In the genomic region with DNA sequence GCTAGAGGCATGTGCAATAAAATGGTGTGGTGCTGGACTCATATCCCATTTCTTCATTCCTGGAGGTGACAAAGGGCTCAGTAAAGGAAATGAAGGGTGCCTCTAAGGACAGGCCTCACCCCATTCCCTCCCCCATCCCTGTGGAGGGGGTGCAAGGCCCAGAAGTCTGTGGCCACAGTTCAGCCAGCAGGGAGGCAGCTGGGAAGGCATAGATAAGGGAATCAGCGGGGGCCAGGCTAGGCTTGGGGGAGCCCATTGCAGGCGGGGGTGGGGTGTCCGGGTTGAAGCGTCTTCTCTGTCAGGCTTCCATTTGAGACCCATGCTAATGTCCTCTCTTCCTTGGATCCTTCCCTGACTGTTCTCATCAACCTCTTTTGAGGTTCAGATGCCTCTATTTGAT, we compare ENCODE assay signal across 19 mouse cellular contexts. TPM values are rescaled to one million over a fixed set of nuclear protein-coding genes. Genes with fewer than 3 reads are reported as not detected.
DNase-seq lines count a peak whose midpoint lies in the region; ATAC-seq lines count a peak whose summit lies in the region.
"Had no signal": no experiment of that assay in that cellular context is flagged by ENCODE, and none has a peak within 500 bp of the region (broad histone marks: within the 10 kb centered on the region; RNA-seq: fewer than 3 reads in every experiment).

No protein-coding gene starts in this region.

- WGBS in heart, embryonic 13.5 days: 36% methylated on average over 4 of the region's 4 CpGs
- WGBS in liver, embryonic 12.5 days (ENCODE audit: insufficient replicate concordance): 18% methylated on average over 4 of the region's 4 CpGs

- no peak for DNase-seq in heart, adult 18-20 months
- DNase-seq in c-Kit-negative CD71-positive TER-119-positive erythroid progenitor cells, embryonic 14.5 days (ENCODE audit: low read depth, low spot score): peak; percentile 75
- DNase-seq in spleen, postnatal 10 days (ENCODE audit: low spot score in 2 of 2): peak; percentile 57 to 86
- no peak for DNase-seq in adrenal gland, postnatal 4 days (ENCODE audit: low spot score in 2 of 2)
- no peak for DNase-seq in left cerebral cortex, postnatal 4 days
- DNase-seq: adrenal gland, postnatal 25 days; B cell, adult 2 months; cerebellum, adult 11-12 months; heart, adult 11 months; retina, postnatal 1 day had no signal

- 0 out of 2 replicates have a peak, but pooled peaks have one; percentile 46 for ATAC-seq in heart, embryonic 13.5 days (ENCODE audit: extremely low read depth, insufficient number of reproducible peaks, low FRiP score, low TSS enrichment)
- peak; percentile 89 for ATAC-seq in liver, embryonic 12.5 days
- no peak; the same call in 1 of the 2 replicates for ATAC-seq in granulocyte monocyte progenitor cell, adult 5-6 weeks (replicated peaks; ENCODE audit: poor library complexity, severe bottlenecking)

- H3K27me3 ChIP-seq in heart, embryonic 13.5 days (replicated peaks): no peaks in the 10 kb centered on the region
- H3K27me3 ChIP-seq in liver, embryonic 12.5 days (replicated peaks): no peaks in the 10 kb centered on the region
- H3K27me3 ChIP-seq: limb, embryonic 13.5 days; neural tube, embryonic 13.5 days had no signal

- intact Hi-C loops in left cerebral cortex, postnatal 4 days (cut with DNase I): no loop called here

- no peak overlapping the region for H3K4me2 ChIP-seq in heart, embryonic 13.5 days
- peak overlapping the region; percentile 72 for H3K4me2 ChIP-seq in liver, embryonic 12.5 days
- H3K4me2 ChIP-seq: limb, embryonic 13.5 days; neural tube, embryonic 13.5 days had no signal

- H3K27ac ChIP-seq in heart, embryonic 13.5 days (replicated peaks): no peak overlapping the region
- peak overlapping the region; percentile 93 for H3K27ac ChIP-seq in liver, embryonic 12.5 days
- H3K27ac ChIP-seq: kidney, postnatal 0 days; limb, embryonic 13.5 days; macrophage; neural tube, embryonic 13.5 days had no signal

- no peak overlapping the region for H3K4me3 ChIP-seq in heart, embryonic 13.5 days
- peak overlapping the region; percentile 26 for H3K4me3 ChIP-seq in liver, embryonic 12.5 days
- H3K4me3 ChIP-seq: limb, embryonic 13.5 days; neural tube, embryonic 13.5 days had no signal

- no peaks in the 10 kb centered on the region for H3K9me3 ChIP-seq in heart, embryonic 13.5 days
- H3K9me3 ChIP-seq in liver, embryonic 12.5 days (replicated peaks): no peaks in the 10 kb centered on the region
- H3K9me3 ChIP-seq: limb, embryonic 13.5 days; neural tube, embryonic 13.5 days had no signal

- no peaks in the 10 kb centered on the region for H3K4me1 ChIP-seq in heart, embryonic 13.5 days
- peaks cover 52% of the 10 kb centered on the region for H3K4me1 ChIP-seq in liver, embryonic 12.5 days
- H3K4me1 ChIP-seq: limb, embryonic 13.5 days; neural tube, embryonic 13.5 days had no signal

- no peaks in the 10 kb centered on the region for H3K36me3 ChIP-seq in heart, embryonic 13.5 days
- no peaks in the 10 kb centered on the region for H3K36me3 ChIP-seq in liver, embryonic 12.5 days
- H3K36me3 ChIP-seq: limb, embryonic 13.5 days; neural tube, embryonic 13.5 days had no signal

- H3K9ac ChIP-seq in heart, embryonic 13.5 days: no peak overlapping the region
- H3K9ac ChIP-seq in liver, embryonic 12.5 days: peak overlapping the region; percentile 53
- H3K9ac ChIP-seq: limb, embryonic 13.5 days; neural tube, embryonic 13.5 days had no signal

RNA-seq across cellular contexts. Expression of a gene that starts 6.6 kb away (rescaled TPM):
- polyA plus RNA-seq in heart, embryonic 13.5 days (2015; fragmentation: Nextera tagmentation; extraction: Ambion mirVana): 2.8 and 5.9 TPM in 2 replicates
- total RNA-seq in heart, adult 18-20 months (2021): not detected
- polyA plus RNA-seq in liver, embryonic 12.5 days (2016; fragmentation: Nextera tagmentation; extraction: Ambion mirVana): 148 and 156 TPM in 2 replicates
- 1 to 10 TPM; 2.0 to 3.4 TPM for total RNA-seq in adrenal gland, postnatal 4 days (2021)
- not detected for total RNA-seq in left cerebral cortex, postnatal 4 days (2021)
- total RNA-seq in granulocyte monocyte progenitor cell, adult 5-6 weeks (2014; fragmentation: Nextera tagmentation): 2.2 and 4.5 TPM in 2 replicates
- 3.6 and 4.2 TPM in 2 replicates for total RNA-seq in granulocyte monocyte progenitor cell, adult 5-6 weeks (2017)
- total RNA-seq: adrenal gland, postnatal 25 days had no signal

RNA-seq across cellular contexts. Expression of a gene that starts 23.6 kb away (rescaled TPM):
- polyA plus RNA-seq in heart, embryonic 13.5 days (2015; fragmentation: Nextera tagmentation; extraction: Ambion mirVana): 22.8 and 24.9 TPM in 2 replicates
- total RNA-seq in heart, adult 18-20 months (2021): 10 to 100 TPM; 10.4 to 11.3 TPM
- polyA plus RNA-seq in liver, embryonic 12.5 days (2016; fragmentation: Nextera tagmentation; extraction: Ambion mirVana): 15.4 and 15.8 TPM in 2 replicates
- 10 to 100 TPM; 29.9 to 38.9 TPM for total RNA-seq in adrenal gland, postnatal 4 days (2021)
- total RNA-seq in left cerebral cortex, postnatal 4 days (2021): 10 to 100 TPM; 62.5 to 71.4 TPM
- 11.5 and 13.5 TPM in 2 replicates for total RNA-seq in granulocyte monocyte progenitor cell, adult 5-6 weeks (2014; fragmentation: Nextera tagmentation)
- 7.5 and 8.0 TPM in 2 replicates for total RNA-seq in granulocyte monocyte progenitor cell, adult 5-6 weeks (2017)

RNA-seq across cellular contexts. Expression of a gene that starts 42.9 kb away (rescaled TPM):
- polyA plus RNA-seq in heart, embryonic 13.5 days (2015; fragmentation: Nextera tagmentation; extraction: Ambion mirVana): not detected in 2 replicates
- not detected for total RNA-seq in heart, adult 18-20 months (2021)
- 0.17 TPM in 1 of 2 replicates, not detected in the other for polyA plus RNA-seq in liver, embryonic 12.5 days (2016; fragmentation: Nextera tagmentation; extraction: Ambion mirVana)
- total RNA-seq in adrenal gland, postnatal 4 days (2021): not detected
- total RNA-seq in left cerebral cortex, postnatal 4 days (2021): not detected
- not detected in 2 replicates for total RNA-seq in granulocyte monocyte progenitor cell, adult 5-6 weeks (2014; fragmentation: Nextera tagmentation)
- not detected in 2 replicates for total RNA-seq in granulocyte monocyte progenitor cell, adult 5-6 weeks (2017)
- total RNA-seq: adrenal gland, postnatal 25 days; hematopoietic stem cell, adult 5-6 weeks had no signal
- polyA plus RNA-seq: kidney, postnatal 0 days; limb, embryonic 13.5 days; macrophage; spleen, adult 2 months had no signal

RNA-seq across cellular contexts. Expression of a gene that starts 47.0 kb away (rescaled TPM):
- 0.38 and 0.53 TPM in 2 replicates for polyA plus RNA-seq in heart, embryonic 13.5 days (2015; fragmentation: Nextera tagmentation; extraction: Ambion mirVana)
- not detected for total RNA-seq in heart, adult 18-20 months (2021)
- 0.25 TPM in 1 of 2 replicates, not detected in the other for polyA plus RNA-seq in liver, embryonic 12.5 days (2016; fragmentation: Nextera tagmentation; extraction: Ambion mirVana)
- 1 to 10 TPM in 1 of 2 experiments, not detected in 1; 1.1 TPM for total RNA-seq in adrenal gland, postnatal 4 days (2021)
- not detected for total RNA-seq in left cerebral cortex, postnatal 4 days (2021)
- total RNA-seq in granulocyte monocyte progenitor cell, adult 5-6 weeks (2014; fragmentation: Nextera tagmentation): not detected in 2 replicates
- total RNA-seq in granulocyte monocyte progenitor cell, adult 5-6 weeks (2017): not detected in 2 replicates
- total RNA-seq: adrenal gland, postnatal 25 days; hematopoietic stem cell, adult 5-6 weeks had no signal
- polyA plus RNA-seq: limb, embryonic 13.5 days; macrophage; neural tube, embryonic 13.5 days; spleen, adult 2 months had no signal

RNA-seq across cellular contexts. Expression of a gene that starts 51.7 kb away (rescaled TPM):
- polyA plus RNA-seq in heart, embryonic 13.5 days (2015; fragmentation: Nextera tagmentation; extraction: Ambion mirVana): 0.42 and 0.78 TPM in 2 replicates
- total RNA-seq in heart, adult 18-20 months (2021): under 1 TPM in 1 of 2 experiments, not detected in 1; 0.12 TPM
- polyA plus RNA-seq in liver, embryonic 12.5 days (2016; fragmentation: Nextera tagmentation; extraction: Ambion mirVana): 0.26 and 0.33 TPM in 2 replicates
- 10 to 100 TPM; 63.6 to 65.7 TPM for total RNA-seq in adrenal gland, postnatal 4 days (2021)
- 100 to 1,000 TPM; 188 to 204 TPM for total RNA-seq in left cerebral cortex, postnatal 4 days (2021)
- not detected in 2 replicates for total RNA-seq in granulocyte monocyte progenitor cell, adult 5-6 weeks (2014; fragmentation: Nextera tagmentation)
- not detected in 2 replicates for total RNA-seq in granulocyte monocyte progenitor cell, adult 5-6 weeks (2017)
- total RNA-seq: hematopoietic stem cell, adult 5-6 weeks had no signal
- polyA plus RNA-seq: macrophage had no signal

Comparison
In these comparisons a context has a peak if more than half of its experiments do, and no peak if none do; other contexts are left out.
1. DNase-seq: peak in c-Kit-negative CD71-positive TER-119-positive erythroid progenitor cells, embryonic 14.5 days (single experiment) and spleen, postnatal 10 days (2 of 2); none in heart, adult 18-20 months (0 of 2), adrenal gland, postnatal 4 days (0 of 2) and left cerebral cortex, postnatal 4 days (single experiment).